Mouse (Mus musculus): Measurements from ENCODE around the gene Hhipl1.

Gene Hhipl1

DNA sequence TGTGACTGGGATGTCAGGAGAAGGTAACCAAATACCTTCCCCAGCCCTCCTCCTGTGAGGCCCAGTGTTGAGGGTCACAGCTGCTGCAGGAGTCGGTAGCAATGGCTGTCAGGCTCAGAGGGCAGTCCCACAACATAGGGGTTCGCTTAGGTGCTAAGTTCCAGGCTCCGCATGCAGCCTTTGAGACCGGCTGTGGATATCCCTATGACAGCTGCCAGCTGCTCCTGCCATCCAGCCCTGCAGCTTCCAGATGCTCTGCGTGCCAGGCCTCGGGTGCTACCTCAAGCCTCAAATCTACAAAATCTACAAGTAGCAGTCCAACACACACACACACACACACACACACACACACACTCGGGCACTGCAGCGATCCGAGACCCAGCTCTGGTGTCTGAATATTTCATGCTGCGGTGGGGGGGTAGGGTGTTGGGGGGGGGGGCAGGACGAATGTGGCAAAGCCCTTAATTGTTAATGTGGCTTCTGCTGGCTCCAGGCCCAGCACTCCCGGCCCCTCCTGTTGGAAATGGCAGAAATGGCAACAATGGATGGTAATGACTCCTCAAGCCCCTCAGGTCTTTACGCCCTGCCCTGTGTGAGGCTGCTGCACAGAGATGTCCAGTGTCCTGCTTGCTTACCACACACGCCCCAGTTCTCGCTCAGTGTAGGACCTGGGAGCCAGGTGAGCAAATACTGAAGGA is 27.7 kb upstream of the Hhipl1 start:
- DNase-seq (ENCODE audit: low spot score): no peak

DNA sequence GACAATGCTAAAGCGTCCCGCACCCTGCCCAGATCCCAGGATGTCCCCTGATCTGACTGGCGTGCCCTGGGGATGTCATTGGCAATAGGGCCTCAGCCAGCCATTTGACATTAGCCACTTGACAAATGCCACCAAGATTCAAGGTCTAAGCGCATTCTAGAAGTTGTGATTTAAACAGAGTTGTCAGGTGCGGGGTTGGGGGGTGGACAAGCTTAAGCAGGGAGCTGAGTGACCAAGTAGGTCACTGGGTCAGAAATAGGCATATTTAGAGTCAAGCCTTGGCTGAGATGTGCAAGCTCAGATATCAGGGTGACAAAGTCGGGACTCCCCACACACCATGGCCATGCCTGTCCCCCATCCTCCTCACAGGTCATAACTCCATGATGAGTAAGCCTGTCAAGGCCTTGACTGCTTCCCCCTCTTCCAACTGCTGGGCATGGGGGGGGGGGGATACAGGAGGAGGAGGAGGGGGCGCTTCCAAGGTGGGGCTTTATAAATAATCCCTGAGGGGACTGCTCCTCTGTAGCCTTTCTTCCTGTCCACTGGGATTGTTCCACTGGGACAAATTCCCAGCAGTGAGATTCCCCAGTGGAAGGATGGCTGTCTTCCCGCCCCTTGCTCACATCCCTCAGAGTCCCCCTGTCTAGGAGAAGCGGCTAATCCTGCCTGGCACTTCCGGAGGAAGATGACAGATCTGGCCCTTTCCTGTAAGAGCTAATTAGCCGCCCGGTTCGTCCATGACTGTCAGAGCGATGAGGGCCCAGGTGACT is 21.4 kb upstream of the Hhipl1 start:
- no peak for DNase-seq (ENCODE audit: low spot score)

GRCm38 (mm10) chr12:108285225-108286011 is 20.7 kb upstream of the Hhipl1 start:
- no peak for DNase-seq (ENCODE audit: low spot score)

DNA sequence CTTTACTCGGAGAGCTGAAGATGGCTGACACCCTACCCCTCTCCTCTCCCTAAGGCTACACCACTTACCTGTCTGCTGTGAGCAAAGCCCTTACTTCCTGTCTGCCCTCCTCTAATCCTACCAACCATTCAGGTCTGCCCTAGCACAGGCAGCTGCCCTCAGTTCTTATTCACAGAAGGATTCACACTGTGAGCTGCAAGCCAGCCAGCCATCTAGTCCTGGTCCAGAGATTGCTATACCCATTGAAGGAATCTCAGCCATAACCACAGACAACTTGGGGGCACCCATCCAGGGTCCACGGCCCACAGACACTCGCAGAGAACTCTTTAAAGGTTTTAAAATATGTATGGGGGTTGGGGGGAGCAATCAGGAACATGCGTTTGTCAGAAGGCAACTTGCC is 19.7 kb upstream of the Hhipl1 start:
- no peak for DNase-seq (ENCODE audit: low spot score)

GRCm38 (mm10) chr12:108287011-108287410 is 19.1 kb upstream of the Hhipl1 start:
- no peak for DNase-seq (ENCODE audit: low spot score)

GRCm38 (mm10) chr12:108288127-108288880 is 17.8 kb upstream of the Hhipl1 start:
- DNase-seq (ENCODE audit: low spot score): no peak

GRCm38 (mm10) chr12:108292419-108292818 is 13.7 kb upstream of the Hhipl1 start:
- no peak for DNase-seq (ENCODE audit: low spot score)

GRCm38 (mm10) chr12:108292957-108293356 is 13.1 kb upstream of the Hhipl1 start:
- peak; percentile 66 for DNase-seq (ENCODE audit: low spot score)

DNA sequence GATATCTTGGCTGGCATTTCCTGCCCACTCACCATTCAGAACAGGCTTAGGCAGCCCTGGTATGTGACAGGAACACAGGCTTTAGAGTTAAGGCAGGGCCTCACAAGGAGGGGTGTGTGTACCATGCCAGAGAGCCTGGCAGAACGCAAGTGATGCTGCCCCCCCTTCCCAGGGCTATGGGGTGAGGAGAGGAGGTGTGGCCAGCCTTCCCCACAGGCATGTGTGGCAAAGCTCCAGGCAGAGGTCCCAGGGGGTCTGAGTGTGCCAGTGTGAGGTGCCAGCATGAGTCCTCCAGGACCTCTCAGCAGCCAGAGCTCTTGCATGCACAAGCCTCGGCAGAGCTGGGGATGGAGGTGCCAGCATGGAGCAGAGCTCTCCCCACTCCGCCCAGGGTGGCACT is 11.4 kb upstream of the Hhipl1 start:
- DNase-seq (ENCODE audit: low spot score): no peak

GRCm38 (mm10) chr12:108297033-108297432 is 9.0 kb upstream of the Hhipl1 start:
- no peak for DNase-seq (ENCODE audit: low spot score)

DNA sequence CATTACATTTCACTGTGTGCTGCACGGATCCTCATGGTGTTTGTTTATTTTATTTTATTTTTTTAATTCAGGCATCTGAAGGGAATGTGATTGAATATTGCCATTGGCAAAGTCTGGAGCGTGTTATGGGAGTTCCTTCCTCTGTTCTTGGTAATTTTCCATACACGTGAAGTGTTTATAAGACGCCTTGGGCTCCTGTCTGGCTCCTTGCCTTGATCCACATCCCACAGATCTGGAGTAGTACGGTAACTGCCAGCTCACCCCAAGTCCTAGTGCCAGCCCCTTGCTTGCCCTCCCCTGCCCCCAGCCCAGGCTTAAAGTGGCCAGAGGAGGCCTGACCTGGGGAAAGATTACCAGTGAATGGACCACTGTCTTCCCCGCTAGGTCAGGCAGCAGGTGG is 5.1 kb upstream of the Hhipl1 start:
- no peak for DNase-seq (ENCODE audit: low spot score)

- no peak for DNase-seq (ENCODE audit: low spot score)
Measured at GRCm38 (mm10) chr12:108303778-108304365, 2.2 kb upstream of the Hhipl1 start.

GRCm38 (mm10) chr12:108305172-108305571 is 898 bp upstream of the Hhipl1 start:
- no peak for DNase-seq (ENCODE audit: low spot score)

GRCm38 (mm10) chr12:108307553-108307952 is 1.5 kb downstream of the Hhipl1 start:
- DNase-seq (ENCODE audit: low spot score): no peak

DNA sequence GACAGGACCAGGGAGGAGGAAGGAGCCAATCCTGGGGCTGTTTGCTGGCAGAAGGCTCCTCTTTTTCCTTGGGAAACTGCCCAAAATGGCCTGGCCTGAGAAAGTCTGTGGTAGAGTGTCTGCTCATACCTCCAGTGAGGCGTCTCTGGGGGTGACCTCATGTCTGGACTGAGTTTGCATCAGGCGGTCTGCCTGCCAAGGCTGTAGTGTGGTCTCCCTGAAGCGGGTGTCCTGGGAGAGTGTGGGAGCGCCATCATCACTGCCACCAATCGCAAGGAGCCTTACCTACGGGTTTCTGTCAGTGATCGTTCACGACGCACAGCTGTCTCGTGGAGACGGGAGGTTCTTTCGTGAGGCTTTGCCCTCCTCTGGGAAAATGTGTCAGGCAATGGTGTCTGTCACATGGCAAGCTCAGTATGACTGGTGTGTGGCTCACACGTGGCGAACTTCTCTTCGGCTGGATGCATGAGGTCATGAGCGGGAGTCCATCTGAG is 2.3 kb downstream of the Hhipl1 start:
- DNase-seq (ENCODE audit: low spot score): no peak

GRCm38 (mm10) chr12:108309116-108309794 is 3.2 kb downstream of the Hhipl1 start:
- DNase-seq (ENCODE audit: low spot score): no peak

- DNase-seq (ENCODE audit: low spot score): no peak
Measured at GRCm38 (mm10) chr12:108310041-108310440, 4.0 kb downstream of the Hhipl1 start.

DNA sequence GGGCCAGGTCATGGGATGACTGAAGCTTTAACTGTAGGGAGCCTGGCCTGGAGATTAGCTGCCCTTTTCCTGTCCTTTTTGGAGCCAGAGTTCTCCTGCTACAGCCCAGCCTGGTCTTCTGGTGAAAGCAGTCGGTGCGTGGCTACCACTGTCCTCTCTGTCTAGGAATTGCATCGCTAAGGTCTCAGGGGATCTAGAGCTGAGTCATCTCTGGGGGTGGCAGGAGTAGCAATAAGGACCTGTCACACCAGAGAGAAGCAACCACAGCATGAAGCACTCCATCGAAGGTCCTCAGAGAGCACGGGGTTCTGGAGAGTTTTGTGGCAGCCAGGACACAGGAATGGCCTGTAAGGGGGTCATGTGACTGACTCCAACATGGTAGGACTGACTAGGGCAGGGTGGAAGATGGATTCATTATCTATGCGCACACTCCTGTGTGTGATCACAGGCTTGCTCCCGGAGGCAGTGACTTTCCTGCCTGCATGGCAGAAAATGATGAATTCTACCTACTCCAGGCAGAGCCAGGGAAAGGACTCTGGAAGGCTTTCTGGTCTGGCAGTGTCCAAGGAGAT is 4.5 kb downstream of the Hhipl1 start:
- no peak for DNase-seq (ENCODE audit: low spot score)

DNA sequence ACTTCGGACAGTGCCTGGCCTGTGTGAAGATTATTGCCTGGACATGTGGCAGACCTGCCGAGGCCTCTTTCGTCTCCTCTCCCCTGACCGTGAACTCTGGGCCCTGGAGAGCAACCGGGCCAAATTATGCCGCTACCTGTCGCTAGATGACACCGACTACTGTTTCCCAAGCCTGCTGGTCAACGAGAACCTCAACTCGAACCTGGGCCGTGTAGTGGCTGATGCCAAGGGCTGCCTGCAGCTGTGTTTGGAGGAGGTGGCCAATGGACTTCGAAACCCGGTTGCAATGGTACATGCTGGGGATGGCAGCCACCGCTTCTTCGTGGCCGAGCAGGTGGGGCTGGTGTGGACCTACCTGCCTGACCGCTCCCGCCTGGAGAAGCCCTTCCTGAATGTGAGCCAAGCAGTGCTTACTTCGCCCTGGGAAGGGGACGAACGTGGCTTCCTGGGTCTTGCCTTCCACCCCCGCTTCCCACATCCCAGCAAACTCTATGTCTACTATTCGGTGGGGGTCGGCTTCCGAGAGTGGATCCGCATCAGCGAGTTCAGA is 5.7 kb downstream of the Hhipl1 start:
- DNase-seq (ENCODE audit: low spot score): no peak

- DNase-seq (ENCODE audit: low spot score): no peak
Measured at GRCm38 (mm10) chr12:108312432-108312851, 6.4 kb downstream of the Hhipl1 start.

All from layer of hippocampus, adult 9-10 months (tissue).